Mouse (Mus musculus) kidney, embryonic 16.5 days (tissue): ENCODE data around the gene Frrs1. TPM values are rescaled to one million over a fixed set of nuclear protein-coding genes. Genes with fewer than 3 reads are reported as not detected.

Experiments
- ATAC-seq: fragments of 200-750 bp; cut with Nextera tagmentation; 2 replicates; pipeline ENCODE4 v1.8.0; 2017; ENCODE audit warnings: moderate TSS enrichment; ENCODE audit not compliant: low FRiP score, low TSS enrichment
- H3K27ac ChIP-seq: fragments of 300-500 bp; sonication (generic); 2 replicates; pipeline ENCODE4 v1.5.1; 2014; ENCODE audit warnings: low read length
- H3K27me3 ChIP-seq: fragments of 300-500 bp; sonication (generic); 2 replicates; pipeline ENCODE4 v1.6.1; 2014; ENCODE audit warnings: low read length, control low read depth, mixed read lengths; ENCODE audit not compliant: insufficient read depth
- H3K36me3 ChIP-seq: fragments of 300-500 bp; sonication (generic); 2 replicates; pipeline ENCODE4 v1.6.1; 2014; ENCODE audit warnings: low read length, control low read depth, mixed read lengths; ENCODE audit not compliant: insufficient read depth
- H3K4me1 ChIP-seq: fragments of 300-500 bp; sonication (generic); 2 replicates; pipeline ENCODE4 v1.6.1; 2014; ENCODE audit warnings: low read length, control low read depth, mixed read lengths; ENCODE audit not compliant: insufficient read depth
- H3K4me2 ChIP-seq: fragments of 300-500 bp; sonication (generic); replicated peaks from 2 replicates; pipeline ENCODE4 v1.6.1; 2014; ENCODE audit warnings: low read depth, low read length
- H3K4me3 ChIP-seq: fragments of 300-500 bp; sonication (generic); 2 replicates; pipeline ENCODE4 v1.5.1; 2014; ENCODE audit warnings: mild to moderate bottlenecking, low read length
- H3K9ac ChIP-seq: fragments of 300-500 bp; sonication (generic); replicated peaks from 2 replicates; pipeline ENCODE4 v1.6.1; 2014; ENCODE audit warnings: low read length
- H3K9me3 ChIP-seq: fragments of 300-500 bp; sonication (generic); 2 replicates; pipeline ENCODE4 v1.6.1; 2016; ENCODE audit warnings: low read length, control low read depth
- WGBS: fragments of 180-500 bp; shearing (Covaris S2); extraction: QIAGEN DNeasy Blood & Tissue Kit; methylation state at CpG from one replicate; pipeline ENCODE4 v1.1.7; 2014; 5-methylcytosine and 5-hydroxymethylcytosine counted together
- polyA plus RNA-seq: library from polyadenylated mRNA; unstranded; fragments of >200 nt; fragmentation: Nextera tagmentation; extraction: Ambion mirVana; gene quantifications from 2 replicates; pipeline ENCODE4 v1.2.1, GENCODE M21; 2015

The Frrs1 gene
- polyA plus RNA-seq, 1 experiment from 2014 or later, result 22.4 TPM

DNA sequence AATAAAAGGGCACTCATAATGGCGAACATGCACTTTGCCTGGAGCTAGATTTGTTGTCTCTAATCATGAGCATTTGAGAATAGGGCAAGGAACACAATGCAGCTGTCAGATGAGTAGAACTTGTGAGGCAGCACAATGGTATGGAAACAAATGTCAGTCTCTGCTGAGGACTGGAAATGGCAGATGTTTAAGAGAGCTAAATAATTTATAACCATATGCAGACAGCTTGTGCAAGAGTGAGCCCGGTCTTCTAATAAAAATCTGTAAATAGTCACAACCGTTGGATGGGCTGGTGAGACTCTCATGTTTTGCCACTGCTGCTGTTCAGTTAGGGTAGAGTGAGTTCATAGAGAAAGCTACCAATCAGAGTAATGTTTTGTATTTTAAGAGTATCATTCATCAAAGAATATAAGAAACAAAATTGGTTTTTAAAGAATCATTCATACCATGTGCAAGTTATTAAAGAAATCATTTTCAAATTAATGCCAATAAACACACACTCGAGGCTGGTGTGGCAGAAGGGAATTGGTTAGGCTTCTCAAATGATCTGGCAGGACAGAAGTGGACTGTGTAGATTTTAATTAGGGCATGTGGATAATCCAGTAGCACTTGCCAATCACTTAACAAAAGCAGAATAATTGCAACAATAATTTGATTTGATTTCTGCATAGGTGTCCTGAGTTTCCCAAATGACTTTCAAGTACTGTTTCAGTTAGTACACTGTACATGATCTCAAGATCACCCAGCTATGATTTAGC lies 77.8 kb downstream of the Frrs1 start:
- H3K9ac ChIP-seq, result no peak overlapping the region
- 80% methylated on average over 4 of the region's 4 CpGs for WGBS
- H3K4me1 ChIP-seq, result no peaks in the 10 kb centered on the region
- no peak overlapping the region for H3K4me2 ChIP-seq
- no peak overlapping the region for H3K4me3 ChIP-seq
- H3K27ac ChIP-seq, result no peak overlapping the region
- no peaks in the 10 kb centered on the region for H3K27me3 ChIP-seq
- H3K9me3 ChIP-seq, result peaks cover 6% of the 10 kb centered on the region; the same call in 1 of the 2 replicates
- no peak for ATAC-seq
- H3K36me3 ChIP-seq, result no peaks in the 10 kb centered on the region

DNA sequence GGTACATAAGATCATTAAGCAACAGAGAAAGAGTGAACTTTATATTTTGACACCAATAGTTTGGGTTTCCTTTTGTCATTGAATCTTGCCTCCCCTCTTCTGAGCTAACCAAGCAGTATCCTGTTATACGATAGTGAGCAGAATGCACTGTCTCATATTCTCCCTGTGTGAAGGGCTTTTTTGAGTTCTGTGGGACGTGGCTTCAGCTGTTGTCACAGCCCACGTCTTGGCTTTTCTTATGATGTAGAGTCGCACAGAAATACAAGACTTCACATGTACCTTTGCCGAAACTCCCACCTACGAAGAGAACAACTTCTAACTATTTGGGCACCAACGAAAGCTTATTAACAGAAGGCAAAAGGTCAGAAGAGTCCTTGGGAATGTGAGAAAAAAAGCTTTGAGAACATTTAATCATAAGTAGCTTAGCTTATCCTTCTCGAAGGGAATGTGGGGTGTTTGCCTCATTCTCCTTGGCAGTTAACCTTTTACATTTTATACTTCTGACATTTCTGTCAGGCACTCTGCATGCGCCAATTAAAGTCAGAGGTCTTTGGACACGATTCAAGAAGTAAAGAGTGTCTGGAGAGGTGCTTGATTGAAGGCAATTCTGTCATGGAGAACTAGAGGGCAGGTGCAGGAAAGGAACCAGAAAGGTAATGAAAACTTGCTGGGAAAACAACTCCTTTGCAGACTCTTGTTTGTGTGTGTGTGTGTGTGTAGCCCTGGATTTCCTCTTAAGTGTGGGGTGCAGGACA lies 81.7 kb downstream of the Frrs1 start:
- H3K27me3 ChIP-seq, result no peaks in the 10 kb centered on the region
- H3K9me3 ChIP-seq, result peaks cover 6% of the 10 kb centered on the region; the same call in 1 of the 2 replicates
- no peak overlapping the region for H3K4me2 ChIP-seq
- no peak overlapping the region for H3K9ac ChIP-seq
- H3K36me3 ChIP-seq, result no peaks in the 10 kb centered on the region
- H3K27ac ChIP-seq, result no peak overlapping the region
- no peak overlapping the region for H3K4me3 ChIP-seq
- 49% methylated on average over 10 of the region's 10 CpGs for WGBS
- H3K4me1 ChIP-seq, result no peaks in the 10 kb centered on the region
- no peak for ATAC-seq

DNA sequence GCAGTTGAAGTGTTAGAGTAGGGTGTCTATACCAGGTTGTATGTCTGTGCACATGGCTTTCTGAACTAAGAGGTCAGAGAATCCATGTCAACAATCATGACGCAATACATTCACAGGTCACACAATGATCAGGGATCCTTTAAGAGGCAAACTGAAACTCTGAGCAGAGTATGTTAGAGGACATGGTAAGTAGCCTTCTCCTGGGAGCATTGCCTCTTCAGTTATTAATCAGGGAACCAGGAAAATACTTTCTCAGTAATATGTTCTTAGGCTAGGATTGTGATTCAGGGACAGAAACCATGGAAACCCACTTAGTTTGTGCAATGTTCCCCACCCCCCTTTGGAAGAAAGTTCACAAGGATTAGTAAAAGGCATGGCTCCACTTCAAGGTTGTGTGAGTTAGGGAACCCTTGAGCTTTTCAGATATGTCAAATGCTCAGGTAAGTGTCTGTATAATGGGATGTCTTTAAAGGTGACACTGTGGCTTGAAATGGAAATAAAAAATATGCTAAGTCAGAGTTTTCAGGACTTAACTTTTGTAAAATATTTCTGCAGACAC lies 82.4 kb downstream of the Frrs1 start:
- Histone ChIP-seq H3K36me3 (no peaks in the 10 kb centered on the region), H3K4me3 (no peak overlapping the region), H3K27me3 (no peaks in the 10 kb centered on the region), H3K4me2 (no peak overlapping the region), H3K9me3 (peaks cover 6% of the 10 kb centered on the region; the same call in 1 of the 2 replicates), H3K4me1 (no peaks in the 10 kb centered on the region), H3K27ac (no peak overlapping the region), H3K9ac (no peak overlapping the region)
- ATAC-seq, result no peak
- 92% methylated on average over 1 of the region's 1 CpGs for WGBS

DNA sequence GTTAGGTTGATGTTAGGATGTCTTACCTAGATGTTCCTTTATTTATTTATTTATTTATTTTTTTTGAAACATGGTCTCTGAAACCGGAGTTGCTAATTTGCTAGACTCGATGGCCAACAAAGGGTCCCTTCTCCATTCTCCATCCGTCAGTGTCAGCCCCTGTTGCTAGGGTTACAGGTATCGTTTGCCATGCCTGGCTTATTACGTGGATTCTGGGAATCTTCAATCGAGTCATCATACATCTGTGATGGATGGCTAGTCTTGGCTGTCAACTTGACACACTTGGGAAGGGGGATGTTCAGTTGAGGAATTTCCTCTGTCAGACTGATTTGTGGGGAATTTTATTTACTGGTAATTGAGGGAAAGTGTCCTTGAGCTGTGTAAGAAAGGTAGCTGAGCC lies 83.5 kb downstream of the Frrs1 start:
- no peak for ATAC-seq
- H3K36me3 ChIP-seq, result no peaks in the 10 kb centered on the region
- no peak overlapping the region for H3K4me3 ChIP-seq
- no peak overlapping the region for H3K9ac ChIP-seq
- no peak overlapping the region for H3K4me2 ChIP-seq
- no peaks in the 10 kb centered on the region for H3K27me3 ChIP-seq
- no peaks in the 10 kb centered on the region for H3K4me1 ChIP-seq
- H3K27ac ChIP-seq, result no peak overlapping the region
- H3K9me3 ChIP-seq, result peaks cover 6% of the 10 kb centered on the region; the same call in 1 of the 2 replicates
- 53% methylated on average over 6 of the region's 6 CpGs for WGBS

DNA sequence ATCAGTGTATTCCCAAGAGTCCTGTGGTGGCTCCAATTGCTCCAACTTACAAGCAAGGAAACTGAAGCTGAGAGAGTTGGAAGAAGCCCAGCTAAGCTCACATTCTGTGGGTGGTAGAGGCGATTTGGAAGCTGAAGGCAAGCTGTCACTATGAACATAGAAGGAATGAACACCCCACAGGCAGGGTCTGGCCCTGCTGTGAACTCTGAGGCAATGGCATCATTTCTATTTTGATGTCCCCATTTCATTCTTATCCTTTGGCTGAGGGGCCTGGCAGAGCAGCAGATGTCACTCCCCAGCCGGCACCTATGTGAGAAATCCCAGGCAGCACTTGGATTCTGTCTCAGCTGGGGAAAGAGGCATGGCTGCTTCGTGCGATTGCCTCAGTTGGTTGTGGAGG lies 84.2 kb downstream of the Frrs1 start:
- Histone ChIP-seq H3K4me2 (no peak overlapping the region), H3K9me3 (peaks cover 4% of the 10 kb centered on the region; the same call in 1 of the 2 replicates), H3K27me3 (no peaks in the 10 kb centered on the region), H3K36me3 (no peaks in the 10 kb centered on the region), H3K27ac (no peak overlapping the region), H3K4me3 (no peak overlapping the region), H3K9ac (no peak overlapping the region), H3K4me1 (no peaks in the 10 kb centered on the region)
- ATAC-seq, result no peak
- 71% methylated on average over 4 of the region's 4 CpGs for WGBS

DNA sequence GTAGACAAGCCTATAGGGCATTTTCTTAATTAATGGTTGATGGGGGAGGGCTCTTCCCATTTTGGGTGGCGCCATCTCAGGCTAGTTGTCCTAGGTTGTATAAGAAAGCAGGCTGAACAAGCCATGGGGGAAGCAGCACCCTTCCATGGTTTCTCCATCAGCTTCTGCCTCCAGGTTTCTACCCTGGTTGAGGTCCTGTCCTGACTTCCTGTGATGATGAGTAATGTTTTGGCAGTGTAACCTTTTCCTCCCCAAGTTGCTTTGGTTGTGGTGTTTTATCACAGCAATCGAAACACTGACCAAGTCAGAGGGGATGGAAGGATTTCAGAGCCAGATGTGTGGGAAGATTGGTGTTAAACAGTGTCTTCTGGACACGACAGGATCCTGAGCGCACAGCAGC lies 87.2 kb downstream of the Frrs1 start:
- Histone ChIP-seq H3K9me3 (no peaks in the 10 kb centered on the region), H3K4me3 (no peak overlapping the region), H3K9ac (no peak overlapping the region), H3K4me2 (no peak overlapping the region), H3K27me3 (no peaks in the 10 kb centered on the region), H3K27ac (no peak overlapping the region), H3K4me1 (no peaks in the 10 kb centered on the region), H3K36me3 (no peaks in the 10 kb centered on the region)
- WGBS, result 63% methylated on average over 4 of the region's 4 CpGs
- no peak for ATAC-seq

DNA sequence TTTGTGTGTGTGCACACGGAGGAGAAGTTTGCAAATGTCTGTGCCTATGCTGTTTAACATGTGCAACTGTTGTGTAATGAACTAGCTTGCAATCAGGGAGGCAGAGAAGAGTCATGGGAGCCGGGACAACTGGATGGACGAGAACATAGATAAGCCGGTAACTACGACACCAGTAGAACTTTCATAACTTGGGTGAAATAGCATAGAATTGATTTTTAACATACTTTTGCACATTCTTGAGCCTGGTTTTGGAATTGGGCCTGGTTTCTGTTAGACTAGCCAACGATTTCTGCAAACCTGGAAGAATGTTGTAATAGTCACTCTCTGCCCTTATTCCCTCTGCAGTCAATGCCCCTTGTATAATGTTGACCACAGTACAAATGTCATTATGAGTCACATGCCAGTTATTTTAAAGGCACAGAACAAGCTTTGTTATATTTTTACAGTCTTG lies 91.4 kb downstream of the Frrs1 start:
- H3K4me1 ChIP-seq, result no peaks in the 10 kb centered on the region
- WGBS, result 87% methylated on average over 6 of the region's 6 CpGs
- no peak overlapping the region for H3K27ac ChIP-seq
- no peaks in the 10 kb centered on the region for H3K9me3 ChIP-seq
- H3K4me2 ChIP-seq, result no peak overlapping the region
- no peaks in the 10 kb centered on the region for H3K27me3 ChIP-seq
- no peaks in the 10 kb centered on the region for H3K36me3 ChIP-seq
- H3K9ac ChIP-seq, result no peak overlapping the region
- H3K4me3 ChIP-seq, result no peak overlapping the region
- ATAC-seq, result no peak

DNA sequence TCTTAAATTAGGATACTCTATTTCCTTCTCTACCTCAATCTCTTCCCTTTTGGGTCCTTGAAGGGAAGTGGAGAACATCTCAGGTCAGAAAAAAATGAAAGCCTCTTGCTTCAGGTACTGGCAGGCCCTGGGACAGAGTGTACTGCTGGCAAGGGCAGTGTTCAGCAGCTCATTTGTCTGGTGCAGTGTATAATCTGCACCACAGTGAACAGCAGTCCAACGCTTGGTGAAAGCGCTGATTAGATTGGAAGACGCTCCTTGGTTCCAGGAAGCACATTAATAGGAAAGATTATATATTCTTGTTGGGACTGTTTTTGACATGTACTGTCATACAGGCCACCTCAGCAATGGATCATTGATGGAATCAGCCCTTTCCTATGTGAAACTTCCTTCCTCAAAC lies 92.2 kb downstream of the Frrs1 start:
- no peaks in the 10 kb centered on the region for H3K4me1 ChIP-seq

DNA sequence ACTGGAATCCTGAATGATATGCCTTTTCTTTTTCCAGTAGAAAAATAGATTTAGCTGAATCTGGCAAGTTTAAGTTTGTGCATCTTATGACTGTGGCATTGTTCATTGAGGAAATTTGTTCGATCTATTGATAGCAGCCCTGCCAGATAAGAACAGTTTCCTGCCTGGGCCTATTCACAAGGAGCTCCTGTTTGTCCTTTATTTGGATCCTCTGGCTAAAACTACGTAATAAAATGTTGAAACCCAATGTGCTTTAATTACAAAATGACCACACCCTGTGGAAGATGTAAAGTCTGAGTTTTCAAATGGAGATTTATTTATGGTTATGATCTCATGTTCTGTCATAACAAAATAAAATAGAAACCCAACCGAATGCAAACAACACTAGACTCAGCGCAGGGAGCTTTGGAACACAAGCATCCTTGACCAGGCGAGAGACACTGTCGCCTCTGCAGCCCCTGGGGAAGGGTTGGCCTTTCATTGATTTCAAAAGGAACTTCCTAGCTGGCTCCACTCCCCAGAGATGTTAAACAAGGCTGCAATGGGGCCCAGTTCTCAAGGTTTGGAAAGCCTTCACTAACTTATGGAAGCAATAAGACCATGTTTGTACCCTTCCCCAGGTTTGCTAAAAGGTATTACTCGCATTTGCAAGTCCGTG lies 93.1 kb downstream of the Frrs1 start:
- no peak overlapping the region for H3K9ac ChIP-seq
- H3K4me1 ChIP-seq, result no peaks in the 10 kb centered on the region
- H3K4me2 ChIP-seq, result no peak overlapping the region
- no peaks in the 10 kb centered on the region for H3K27me3 ChIP-seq
- no peak overlapping the region for H3K4me3 ChIP-seq
- H3K9me3 ChIP-seq, result no peaks in the 10 kb centered on the region
- 82% methylated on average over 8 of the region's 8 CpGs for WGBS
- H3K27ac ChIP-seq, result no peak overlapping the region
- no peaks in the 10 kb centered on the region for H3K36me3 ChIP-seq
- no peak for ATAC-seq

More for the DNA sequence above, 92.2 kb downstream of the Frrs1 start:
- WGBS, result 88% methylated on average over 3 of the region's 3 CpGs
- H3K9me3 ChIP-seq, result no peaks in the 10 kb centered on the region
- ATAC-seq, result no peak
- H3K4me3 ChIP-seq, result no peak overlapping the region
- no peaks in the 10 kb centered on the region for H3K27me3 ChIP-seq
- no peaks in the 10 kb centered on the region for H3K36me3 ChIP-seq
- no peak overlapping the region for H3K27ac ChIP-seq
- H3K4me2 ChIP-seq, result no peak overlapping the region
- no peak overlapping the region for H3K9ac ChIP-seq
